ENCODE assay signal across 9 mouse cellular contexts in the genomic region with DNA sequence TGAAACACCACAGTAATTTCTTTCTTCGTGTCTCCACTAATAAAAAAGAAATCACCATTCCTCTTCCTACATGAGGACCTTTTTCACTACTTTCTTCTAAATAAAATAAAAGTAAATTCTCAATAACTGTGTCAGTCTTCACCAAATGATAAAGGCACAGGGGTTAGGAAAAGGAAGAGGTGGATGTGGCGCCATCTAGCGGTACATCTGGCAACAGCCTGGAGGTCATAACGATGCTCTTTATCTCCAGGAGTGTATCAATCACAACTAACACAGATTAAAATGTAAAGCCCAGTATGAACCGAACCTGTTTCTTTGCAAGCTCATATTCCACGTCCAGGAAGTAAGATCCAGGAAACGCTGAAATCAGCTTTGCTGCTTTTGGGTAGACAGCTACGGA.
A peak's percentile ranks its signal among the peaks of the same experiment; 100 is the strongest.
DNase-seq lines count a peak whose midpoint lies in the region; ATAC-seq and TF ChIP-seq lines count a peak whose summit lies in the region.
"Had no signal": no experiment of that assay in that cellular context is flagged by ENCODE, and none has a peak within 500 bp of the region (broad histone marks: within the 10 kb centered on the region; RNA-seq: fewer than 3 reads in every experiment).

No protein-coding gene starts in this region.

- H3K4me2 ChIP-seq in kidney, embryonic 16.5 days (replicated peaks; ENCODE audit: low read depth, low read length): no peak overlapping the region
- H3K4me2 ChIP-seq in liver, embryonic 14.5 days (ENCODE audit: low read depth): no peak overlapping the region
- H3K4me2 ChIP-seq: liver, embryonic 13.5 days had no signal

- H3K27me3 ChIP-seq in kidney, adult 2 months (replicated peaks; ENCODE audit: control insufficient read depth, insufficient read depth, low read length): no peaks in the 10 kb centered on the region
- no peaks in the 10 kb centered on the region for H3K27me3 ChIP-seq in kidney, embryonic 16.5 days (ENCODE audit: insufficient read depth, low read length)
- H3K27me3 ChIP-seq in embryonic facial prominence, embryonic 10.5 days (replicated peaks; ENCODE audit: low read depth, poor library complexity, severe bottlenecking): no peaks in the 10 kb centered on the region
- no peaks in the 10 kb centered on the region for H3K27me3 ChIP-seq in liver, embryonic 14.5 days (ENCODE audit: control insufficient read depth, insufficient read depth, low read length)
- H3K27me3 ChIP-seq: liver, embryonic 13.5 days had no signal

- no peaks in the 10 kb centered on the region for H3K36me3 ChIP-seq in kidney, adult 2 months (ENCODE audit: control insufficient read depth, insufficient read depth, low read length)
- no peaks in the 10 kb centered on the region for H3K36me3 ChIP-seq in kidney, embryonic 16.5 days (ENCODE audit: insufficient read depth, low read length)
- H3K36me3 ChIP-seq in embryonic facial prominence, embryonic 10.5 days (replicated peaks): no peaks in the 10 kb centered on the region
- no peaks in the 10 kb centered on the region for H3K36me3 ChIP-seq in liver, embryonic 14.5 days (replicated peaks; ENCODE audit: control insufficient read depth, insufficient read depth, low read depth)
- H3K36me3 ChIP-seq: liver, embryonic 13.5 days had no signal

- no peak overlapping the region for H3K9ac ChIP-seq in kidney, embryonic 16.5 days (replicated peaks; ENCODE audit: low read length)
- H3K9ac ChIP-seq in liver, embryonic 14.5 days (replicated peaks): no peak overlapping the region
- H3K9ac ChIP-seq: liver, embryonic 13.5 days had no signal

- WGBS in kidney, adult 2 months: 69% methylated on average over 8 of the region's 8 CpGs
- WGBS in kidney, embryonic 16.5 days: 69% methylated on average over 8 of the region's 8 CpGs
- 72% methylated on average over 8 of the region's 8 CpGs for WGBS in embryonic facial prominence, embryonic 10.5 days
- whole genome bisulfite sequencing in liver, embryonic 14.5 days (ENCODE audit: insufficient replicate concordance): 64% methylated on average over 8 of the region's 8 CpGs

- peak; percentile 2 for DNase-seq in kidney, adult 2 months
- peak; percentile 6 for DNase-seq in Muller cell, postnatal 12 days (ENCODE audit: inconsistent ontology term)
- peak; percentile 27 for DNase-seq in embryonic facial prominence, embryonic 10.5 days (ENCODE audit: low spot score)
- no peak for DNase-seq in liver, embryonic 14.5 days (ENCODE audit: low read depth in 3 of 3, low spot score in 3 of 3)
- no peak for DNase-seq in MN1 (ENCODE audit: low spot score)
- DNase-seq in natural killer cell, adult 2 months (ENCODE audit: low spot score in 2 of 2): no peak
- no peak for DNase-seq in cerebellum, adult 8-10 months
- DNase-seq: liver, embryonic 13.5 days had no signal

- no peak overlapping the region for H3K4me3 ChIP-seq in kidney, adult 2 months (ENCODE audit: insufficient read depth, low read depth, low read length)
- H3K4me3 ChIP-seq in kidney, embryonic 16.5 days (ENCODE audit: low read length): no peak overlapping the region
- no peak overlapping the region for H3K4me3 ChIP-seq in embryonic facial prominence, embryonic 10.5 days
- no peak overlapping the region for H3K4me3 ChIP-seq in liver, embryonic 14.5 days (ENCODE audit: insufficient read depth in 1 of 2, low read depth in 2 of 2, low read length in 2 of 2)
- H3K4me3 ChIP-seq: liver, embryonic 13.5 days had no signal

- peak; percentile 74 for TF ChIP-seq CTCF in kidney, adult 2 months (conservative IDR thresholded peaks at IDR 0.05; ENCODE audit: insufficient read depth, insufficient read length, low read depth, low read length)
- TF ChIP-seq CTCF in liver, embryonic 14.5 days (IDR thresholded peaks at IDR 0.05; ENCODE audit: low read depth): peak; percentile 46

- H3K4me1 ChIP-seq in kidney, adult 2 months (ENCODE audit: control insufficient read depth, insufficient read depth, low read length): no peaks in the 10 kb centered on the region
- no peaks in the 10 kb centered on the region for H3K4me1 ChIP-seq in kidney, embryonic 16.5 days (ENCODE audit: insufficient read depth, low read length)
- no peaks in the 10 kb centered on the region for H3K4me1 ChIP-seq in embryonic facial prominence, embryonic 10.5 days
- no peaks in the 10 kb centered on the region for H3K4me1 ChIP-seq in liver, embryonic 14.5 days (replicated peaks; ENCODE audit: control insufficient read depth in 2 of 2, insufficient read depth in 2 of 2, low read length in 1 of 2)
- H3K4me1 ChIP-seq: liver, embryonic 13.5 days had no signal

- no peak for TF ChIP-seq EP300 in liver, embryonic 14.5 days (IDR thresholded peaks at IDR 0.05; ENCODE audit: low read depth)

- H3K27ac ChIP-seq in kidney, adult 2 months (ENCODE audit: insufficient read depth, low read depth, low read length): no peak overlapping the region
- no peak overlapping the region for H3K27ac ChIP-seq in kidney, embryonic 16.5 days (ENCODE audit: low read length)
- no peak overlapping the region for H3K27ac ChIP-seq in embryonic facial prominence, embryonic 10.5 days (replicated peaks)
- no peak overlapping the region for H3K27ac ChIP-seq in liver, embryonic 14.5 days
- H3K27ac ChIP-seq: liver, embryonic 13.5 days had no signal

- no peak for ATAC-seq in kidney, embryonic 16.5 days (ENCODE audit: low FRiP score, low TSS enrichment)
- ATAC-seq in liver, embryonic 14.5 days (ENCODE audit: insufficient read depth): no peak

- no peaks in the 10 kb centered on the region for H3K9me3 ChIP-seq in kidney, embryonic 16.5 days (ENCODE audit: low read length)
- no peaks in the 10 kb centered on the region for H3K9me3 ChIP-seq in embryonic facial prominence, embryonic 10.5 days
- H3K9me3 ChIP-seq in liver, embryonic 14.5 days (ENCODE audit: control insufficient read depth, low read length): no peaks in the 10 kb centered on the region
- H3K9me3 ChIP-seq: liver, embryonic 13.5 days had no signal

- TF ChIP-seq POLR2A in kidney, adult 2 months (IDR thresholded peaks at IDR 0.05; ENCODE audit: low read depth, low read length): no peak

Comparison
In these comparisons a context has a peak if more than half of its experiments do, and no peak if none do; other contexts are left out.
1. DNase-seq: peak in kidney, adult 2 months (single experiment), Muller cell, postnatal 12 days (single experiment) and embryonic facial prominence, embryonic 10.5 days (single experiment); none in liver, embryonic 14.5 days (0 of 3), MN1 (single experiment), natural killer cell, adult 2 months (0 of 2) and cerebellum, adult 8-10 months (single experiment).